Mouse (Mus musculus): ENCODE data around the gene Tfcp2l1. TPM values are rescaled to one million over a fixed set of nuclear protein-coding genes. Genes with fewer than 3 reads are reported as not detected.

Gene Tfcp2l1
- total and polyA plus RNA-seq, 3 experiments = 0.03 to 0.08 (median 0.04) TPM

DNA sequence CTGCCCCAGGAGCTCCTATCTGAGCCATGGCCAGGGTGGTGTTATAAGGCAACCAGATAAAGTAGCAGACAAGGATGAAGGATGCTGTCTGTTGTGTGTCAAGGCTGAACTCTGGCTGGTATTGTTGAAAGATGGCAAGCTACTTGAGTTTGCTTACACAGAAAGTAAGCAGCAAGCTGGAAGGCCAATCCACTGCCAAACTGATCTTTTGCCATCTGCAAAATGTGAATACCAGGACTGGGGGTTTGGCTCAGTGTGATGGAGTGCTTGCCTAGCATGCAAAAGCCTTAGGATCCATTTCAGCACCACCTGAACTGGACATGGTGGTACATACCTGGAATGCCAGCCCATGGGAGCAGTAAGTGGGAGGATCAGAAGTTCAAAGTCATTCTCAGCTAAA is 101.1 kb downstream of the Tfcp2l1 start:
- H3K27me3 ChIP-seq (replicated peaks) = peaks cover 5% of the 10 kb centered on the region
- H3K4me2 ChIP-seq (ENCODE audit: insufficient read depth, low read depth, poor library complexity, severe bottlenecking) = no peak overlapping the region
- peaks cover 2% of the 10 kb centered on the region for H3K9me3 ChIP-seq (replicated peaks; ENCODE audit: low read length)
- no peaks in the 10 kb centered on the region for H3K79me2 ChIP-seq (replicated peaks; ENCODE audit: control insufficient read depth, extremely low read depth, insufficient read depth, poor library complexity, severe bottlenecking)
- no peak for DNase-seq (ENCODE audit: extremely low read depth)
- H3K36me3 ChIP-seq (replicated peaks in 1 of 2; ENCODE audit: control insufficient read depth in 1 of 2, insufficient read depth in 1 of 2, low read length in 1 of 2) = no peaks in the 10 kb centered on the region
- no peak overlapping the region for H3K9ac ChIP-seq (ENCODE audit: insufficient read depth, low read depth)
- no peaks in the 10 kb centered on the region for H3K4me1 ChIP-seq (ENCODE audit: control insufficient read depth in 1 of 2, insufficient read depth in 2 of 2)
- no peak overlapping the region for H3K27ac ChIP-seq (ENCODE audit: insufficient read depth, low read depth)
- TF ChIP-seq SIN3A (IDR thresholded peaks at IDR 0.05; ENCODE audit: low read length) (no peak), EP300 (IDR thresholded peaks at IDR 0.05; ENCODE audit: low read length) (no peak), POLR2AphosphoS2 (IDR thresholded peaks at IDR 0.05; ENCODE audit: low read depth, low read length) (no peak), MAX (IDR thresholded peaks at IDR 0.05; ENCODE audit: low read length) (no peak), NELFE (IDR thresholded peaks at IDR 0.05; ENCODE audit: low read depth, low read length) (no peak), GABPA (IDR thresholded peaks at IDR 0.05; ENCODE audit: insufficient replicate concordance, low read depth, low read length) (no peak), TCF12 (IDR thresholded peaks at IDR 0.05; ENCODE audit: low read depth, low read length) (no peak), PAX5 (IDR thresholded peaks at IDR 0.05; ENCODE audit: low read length) (no peak), ZKSCAN1 (IDR thresholded peaks at IDR 0.05; ENCODE audit: borderline replicate concordance, low read depth, low read length) (no peak), BHLHE40 (IDR thresholded peaks at IDR 0.05; ENCODE audit: low read depth, low read length) (no peak), JUN (IDR thresholded peaks at IDR 0.05; ENCODE audit: insufficient read depth, low read depth, low read length) (no peak), HCFC1 (IDR thresholded peaks at IDR 0.05; ENCODE audit: low read depth, low read length) (no peak), KAT2A (IDR thresholded peaks at IDR 0.05; ENCODE audit: insufficient replicate concordance, low read length) (no peak), CTCF (conservative IDR thresholded peaks at IDR 0.05 in 1 of 2, IDR thresholded peaks at IDR 0.05 in 1 of 2; ENCODE audit: low read depth in 2 of 2, low read length in 2 of 2) (no peak), TBP (conservative IDR thresholded peaks at IDR 0.05; ENCODE audit: low read depth, low read length) (no peak), CHD2 (IDR thresholded peaks at IDR 0.05; ENCODE audit: low read length) (no peak)
- in situ Hi-C loops (cut with MboI; ENCODE audit: low pct_ligation_motif_present, low pct_unique_long_range_greater_than_20kb, low sequenced_read_pairs) = no loop called here
- no peak overlapping the region for H3K4me3 ChIP-seq (replicated peaks in 1 of 3; ENCODE audit: low read depth in 2 of 3, low read length in 2 of 3, poor library complexity in 1 of 3)
- dilution Hi-C loops (cut with MboI; ENCODE audit: extremely low pct_ligation_motif_present, extremely low pct_unique_long_range_greater_than_20kb, low sequenced_read_pairs) = no loop called here

Other genes starting within 250 kb of the Tfcp2l1 start
- 42.2 and 42.9 TPM in 2 replicates for gene Clasp1, start 238.9 kb upstream of the Tfcp2l1 start, total RNA-seq (2012; rRNA removed)
- 31.8 and 32.0 TPM in 2 replicates for gene Clasp1, start 238.9 kb upstream of the Tfcp2l1 start, total RNA-seq (2014; rRNA removed)
- 51.3 and 53.2 TPM in 2 replicates for gene Clasp1, start 238.9 kb upstream of the Tfcp2l1 start, polyA plus RNA-seq (2012; ENCODE audit: insufficient read length, low read depth)

Measured in CH12.LX (cell line).